Mouse (Mus musculus) MEL (cell line): Measurements from ENCODE around the gene Tmem52b. TPM values are rescaled to one million over a fixed set of nuclear protein-coding genes. Genes with fewer than 3 reads are reported as not detected.

Source experiments
- DNase-seq: peaks from one replicate; pipeline ENCODE4 v3.0.0; 2011; ENCODE audit warnings: low read depth, low spot score
- H3K27ac ChIP-seq: 2 replicates; pipeline ENCODE4 v1.5.1; 2012; ENCODE audit warnings: low read depth, mild to moderate bottlenecking, control low read depth, low read length, moderate library complexity; ENCODE audit not compliant: control insufficient read depth
- H3K27me3 ChIP-seq, 2 experiments: fragments of 150-350 bp in 1 of 2; sonication (generic) in 1 of 2; 2 replicates each; pipeline ENCODE4 v1.6.1; 2012; ENCODE audit warnings: low read length in 2 of 2, mild to moderate bottlenecking in 2 of 2, improper control_type of control experiment in 1 of 2, moderate library complexity in 1 of 2; ENCODE audit not compliant: insufficient read depth in 2 of 2, control insufficient read depth in 1 of 2
- H3K36me3 ChIP-seq, 2 experiments: 2 replicates each; pipeline ENCODE4 v1.6.1; 2012 to 2014; ENCODE audit warnings: low read length in 2 of 2, improper control_type of control experiment in 1 of 2, inconsistent platforms in 1 of 2, mild to moderate bottlenecking in 1 of 2; ENCODE audit not compliant: insufficient read depth in 2 of 2, control insufficient read depth in 1 of 2
- H3K4me1 ChIP-seq, 2 experiments: fragments of 150-350 bp in 1 of 2; sonication (generic) in 1 of 2; 2 replicates each; pipeline ENCODE4 v1.6.1; 2012; ENCODE audit warnings: low read length in 2 of 2, improper control_type of control experiment in 1 of 2, mild to moderate bottlenecking in 1 of 2; ENCODE audit not compliant: insufficient read depth in 2 of 2, control insufficient read depth in 1 of 2
- H3K4me3 ChIP-seq, 2 experiments: fragments of 150-350 bp in 1 of 2; sonication (generic) in 1 of 2; 2 replicates each; pipeline ENCODE4 v1.5.1; 2012; ENCODE audit warnings: low read depth in 2 of 2, low read length in 2 of 2, mild to moderate bottlenecking in 2 of 2, moderate library complexity in 2 of 2, control low read depth in 1 of 2, improper control_type of control experiment in 1 of 2; ENCODE audit not compliant: control insufficient read depth in 1 of 2, insufficient read depth in 1 of 2
- H3K79me2 ChIP-seq: 2 replicates; pipeline ENCODE4 v1.6.1; 2012; ENCODE audit warnings: mild to moderate bottlenecking, low read length, moderate library complexity; ENCODE audit not compliant: control insufficient read depth, poor library complexity, insufficient read depth
- H3K9ac ChIP-seq: 2 replicates; pipeline ENCODE4 v1.6.1; 2012; ENCODE audit warnings: low read depth, mild to moderate bottlenecking, control low read depth, low read length, moderate library complexity; ENCODE audit not compliant: control insufficient read depth, poor library complexity, severe bottlenecking
- H3K9me3 ChIP-seq: fragments of 150-350 bp; sonication (generic); replicated peaks from 2 replicates; pipeline ENCODE4 v1.6.1; 2012; ENCODE audit warnings: mild to moderate bottlenecking, low read length, improper control_type of control experiment, moderate library complexity; ENCODE audit not compliant: insufficient read depth
- BHLHE40 ChIP-seq: IDR thresholded peaks from 2 replicates; pipeline ENCODE4 v1.6.1; 2012; ENCODE audit warnings: low read depth, mild to moderate bottlenecking, inconsistent platforms, low read length, improper control_type of control experiment, borderline replicate concordance
- CHD1 ChIP-seq: IDR thresholded peaks from 2 replicates; pipeline ENCODE4 v1.6.1; 2012; ENCODE audit warnings: low read depth, mild to moderate bottlenecking, inconsistent platforms, low read length, improper control_type of control experiment
- CTCF ChIP-seq, 3 experiments: IDR thresholded peaks in 2 of 3; conservative IDR thresholded peaks in 1 of 3; 2 replicates each; pipeline ENCODE4 v1.5.1; 2011 to 2012; ENCODE audit warnings: low read length in 3 of 3, low read depth in 2 of 3, mild to moderate bottlenecking in 2 of 3, improper control_type of control experiment in 1 of 3, inconsistent platforms in 1 of 3, mixed read lengths in 1 of 3, moderate library complexity in 1 of 3; ENCODE audit not compliant: control insufficient read depth in 1 of 3, insufficient read depth in 1 of 3, poor library complexity in 1 of 3, severe bottlenecking in 1 of 3
- E2F4 ChIP-seq: IDR thresholded peaks from 2 replicates; pipeline ENCODE4 v1.6.1; 2011; ENCODE audit warnings: low read depth, low read length, improper control_type of control experiment, borderline replicate concordance
- EP300 ChIP-seq, 2 experiments: IDR thresholded peaks; 2 replicates each; pipeline ENCODE4 v1.6.1; 2011; ENCODE audit warnings: improper control_type of control experiment in 2 of 2, low read length in 2 of 2, low read depth in 1 of 2, mild to moderate bottlenecking in 1 of 2
- GABPA ChIP-seq: IDR thresholded peaks from 2 replicates; pipeline ENCODE4 v1.6.1; 2012; ENCODE audit warnings: low read depth, mild to moderate bottlenecking, inconsistent platforms, low read length, improper control_type of control experiment, moderate library complexity
- HCFC1 ChIP-seq: IDR thresholded peaks from 2 replicates; pipeline ENCODE4 v1.6.1; 2012; ENCODE audit warnings: low read depth, mild to moderate bottlenecking, inconsistent platforms, low read length, improper control_type of control experiment, moderate library complexity
- KAT2A ChIP-seq: conservative IDR thresholded peaks from 2 replicates; pipeline ENCODE4 v1.6.1; 2012; ENCODE audit warnings: low read depth, low read length, improper control_type of control experiment, inconsistent platforms
- MAX ChIP-seq: IDR thresholded peaks from 2 replicates; pipeline ENCODE4 v1.6.1; 2011; ENCODE audit warnings: low read length, improper control_type of control experiment
- MAZ ChIP-seq: IDR thresholded peaks from 2 replicates; pipeline ENCODE4 v1.6.1; 2012; ENCODE audit warnings: low read depth, mild to moderate bottlenecking, inconsistent platforms, low read length, improper control_type of control experiment
- POLR2A ChIP-seq, 2 experiments: IDR thresholded peaks; 2 replicates each; pipeline ENCODE4 v1.6.1; 2011 to 2012; ENCODE audit warnings: low read length in 2 of 2, mild to moderate bottlenecking in 2 of 2, control low read depth in 1 of 2, improper control_type of control experiment in 1 of 2, low read depth in 1 of 2, moderate library complexity in 1 of 2; ENCODE audit not compliant: control insufficient read depth in 1 of 2, insufficient read depth in 1 of 2, poor library complexity in 1 of 2
- POLR2AphosphoS2 ChIP-seq: IDR thresholded peaks from 2 replicates; pipeline ENCODE4 v1.6.1; 2011; ENCODE audit warnings: low read length, improper control_type of control experiment
- SIN3A ChIP-seq: IDR thresholded peaks from 2 replicates; pipeline ENCODE4 v1.6.1; 2012; ENCODE audit warnings: low read length, improper control_type of control experiment, inconsistent platforms
- TCF12 ChIP-seq: IDR thresholded peaks from 2 replicates; pipeline ENCODE4 v1.6.1; 2014; ENCODE audit warnings: low read depth, mild to moderate bottlenecking, inconsistent platforms, low read length, improper control_type of control experiment, moderate library complexity
- USF2 ChIP-seq, 2 experiments: IDR thresholded peaks; 2 replicates each; pipeline ENCODE4 v1.6.1; 2011 to 2012; ENCODE audit warnings: improper control_type of control experiment in 2 of 2, low read length in 2 of 2, borderline replicate concordance in 1 of 2, inconsistent platforms in 1 of 2, low read depth in 1 of 2, mild to moderate bottlenecking in 1 of 2; ENCODE audit not compliant: insufficient read depth in 1 of 2
- ZC3H11A ChIP-seq: IDR thresholded peaks from 2 replicates; pipeline ENCODE4 v1.6.1; 2012; ENCODE audit warnings: low read depth, mild to moderate bottlenecking, inconsistent platforms, low read length, improper control_type of control experiment
- ZKSCAN1 ChIP-seq: IDR thresholded peaks from 2 replicates; pipeline ENCODE4 v1.6.1; 2012; ENCODE audit warnings: low read depth, mild to moderate bottlenecking, inconsistent platforms, low read length, improper control_type of control experiment, moderate library complexity
- polyA plus RNA-seq, 2 experiments: library from polyadenylated mRNA; stranded (reverse) in 1 of 2; unstranded in 1 of 2; fragments of >175 nt in 1 of 2; fragments of >200 nt in 1 of 2; gene quantifications; 2 replicates each; pipeline versions ENCODE4 v1.2.1 to v1.2.4; 2012; ENCODE audit warnings: low replicate concordance in 2 of 2, low read depth in 1 of 2; ENCODE audit not compliant: insufficient read length in 2 of 2, insufficient read depth in 1 of 2, missing spikeins in 1 of 2
- total RNA-seq: library from RNA; depleted of rRNA; stranded (reverse); fragments of 300-350 nt; gene quantifications from 2 replicates; pipeline ENCODE4 v1.2.3, GENCODE M21; 2012

The Tmem52b gene
- total and polyA plus RNA-seq, 3 experiments, result not detected

DNA sequence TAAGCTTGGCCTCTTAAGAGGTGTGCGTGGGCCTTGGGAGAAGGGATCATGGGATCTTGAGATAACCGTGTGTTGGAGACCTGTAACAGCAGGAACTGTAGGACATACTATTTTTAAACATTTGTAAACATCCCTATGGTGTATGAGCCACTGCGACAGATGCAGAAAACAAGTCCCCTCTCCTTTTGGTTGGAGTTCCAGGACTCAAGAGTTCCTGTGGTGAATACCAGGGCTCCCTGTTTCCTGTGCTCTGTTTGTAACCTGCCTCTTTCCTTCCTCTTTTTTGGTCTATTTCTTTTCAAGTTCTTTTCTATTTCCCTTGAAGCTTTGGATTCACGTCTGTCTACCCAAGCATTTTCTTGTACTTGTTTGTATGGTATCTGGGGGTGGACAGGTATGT is 23.4 kb downstream of the Tmem52b start:
- Histone ChIP-seq H3K79me2 (peaks cover 27% of the 10 kb centered on the region), H3K4me3 (no peak overlapping the region), H3K27me3 (no peaks in the 10 kb centered on the region), H3K9me3 (no peaks in the 10 kb centered on the region), H3K9ac (no peak overlapping the region), H3K4me1 (peaks cover 11 to 17% of the 10 kb centered on the region in 2 experiments), H3K27ac (no peak overlapping the region), H3K36me3 (peaks cover 10 to 13% of the 10 kb centered on the region in 2 experiments)
- DNase-seq, result peak; percentile 36
- TF ChIP-seq USF2 (IDR thresholded peaks at IDR 0.05; ENCODE audit: borderline replicate concordance in 1 of 2, insufficient read depth in 1 of 2, low read depth in 1 of 2, low read length in 2 of 2) (no peak), POLR2A (IDR thresholded peaks at IDR 0.05; ENCODE audit: control insufficient read depth in 1 of 2, insufficient read depth in 1 of 2, low read depth in 1 of 2, low read length in 2 of 2, poor library complexity in 1 of 2) (no peak)

DNA sequence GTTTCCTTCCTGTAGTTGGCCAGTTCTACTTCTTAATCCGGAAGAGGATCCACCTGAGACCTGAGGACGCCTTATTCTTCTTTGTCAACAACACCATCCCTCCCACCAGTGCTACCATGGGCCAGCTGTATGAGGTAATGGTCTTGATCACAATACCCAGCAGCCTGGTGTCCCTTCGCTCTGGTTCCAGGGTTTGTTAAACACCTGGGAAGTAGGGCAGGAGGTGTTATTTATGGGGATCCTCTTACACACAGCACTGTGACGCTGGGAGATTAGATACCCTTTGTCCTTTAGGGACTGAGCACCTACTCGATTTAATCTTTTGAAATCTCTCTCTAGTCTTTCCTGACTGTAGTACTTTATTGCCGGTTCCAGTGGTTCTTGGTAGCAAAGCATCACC is 26.2 kb downstream of the Tmem52b start:
- Histone ChIP-seq H3K27me3 (no peaks in the 10 kb centered on the region), H3K9ac (no peak overlapping the region), H3K79me2 (peaks cover 21% of the 10 kb centered on the region), H3K27ac (no peak overlapping the region), H3K4me3 (no peak overlapping the region), H3K4me1 (peaks cover 11 to 14% of the 10 kb centered on the region in 2 experiments), H3K36me3 (peaks cover 13 to 14% of the 10 kb centered on the region in 2 experiments), H3K9me3 (no peaks in the 10 kb centered on the region)
- TF ChIP-seq HCFC1 (no peak), ZC3H11A (no peak), KAT2A (no peak), SIN3A (no peak), GABPA (no peak), TCF12 (no peak), CHD1 (no peak), BHLHE40 (no peak), POLR2AphosphoS2 (no peak)
- DNase-seq, result no peak

GRCm38 (mm10) chr6:129541931-129542330 is 29.6 kb downstream of the Tmem52b start:
- Histone ChIP-seq H3K9me3 (no peaks in the 10 kb centered on the region), H3K27ac (no peak overlapping the region), H3K9ac (no peak overlapping the region), H3K4me1 (no peaks in the 10 kb centered on the region), H3K27me3 (no peaks in the 10 kb centered on the region), H3K79me2 (no peaks in the 10 kb centered on the region), H3K4me3 (no peak overlapping the region), H3K36me3 (peaks cover 0 to 14% of the 10 kb centered on the region in 2 experiments; a peak in 2 of 4 replicates)
- DNase-seq, result no peak
- no peak for TF ChIP-seq HCFC1
- TF ChIP-seq BHLHE40, result no peak
- no peak for TF ChIP-seq E2F4
- no peak for TF ChIP-seq EP300 (IDR thresholded peaks at IDR 0.05; ENCODE audit: low read depth in 1 of 2, low read length in 2 of 2)
- TF ChIP-seq ZKSCAN1, result no peak
- TF ChIP-seq POLR2AphosphoS2, result no peak
- no peak for TF ChIP-seq SIN3A
- TF ChIP-seq MAZ, result no peak
- no peak for TF ChIP-seq MAX
- no peak for TF ChIP-seq CTCF (IDR thresholded peaks at IDR 0.05 in 2 of 3, conservative IDR thresholded peaks at IDR 0.05 in 1 of 3; ENCODE audit: control insufficient read depth in 1 of 3, insufficient read depth in 1 of 3, low read depth in 2 of 3, low read length in 3 of 3, poor library complexity in 1 of 3, severe bottlenecking in 1 of 3)
- TF ChIP-seq ZC3H11A, result no peak
